Mouse (Mus musculus) CH12.LX (cell line): ENCODE data around the gene Gm49320. TPM values are rescaled to one million over a fixed set of nuclear protein-coding genes. Genes with fewer than 3 reads are reported as not detected.

Experiments
- DNase-seq: peaks from one replicate; pipeline ENCODE4 v3.0.0-alpha.2; 2013; ENCODE audit errors: extremely low read depth
- H3K27ac ChIP-seq: 2 replicates; pipeline ENCODE4 v1.5.1; 2012; ENCODE audit warnings: low read depth, mild to moderate bottlenecking, control low read depth, moderate library complexity; ENCODE audit not compliant: insufficient read depth
- H3K27me3 ChIP-seq: replicated peaks from 2 replicates; pipeline ENCODE3; 2012; ENCODE audit warnings: inconsistent platforms
- H3K36me3 ChIP-seq, 2 experiments: replicated peaks in 1 of 2; 2 replicates each; pipeline versions ENCODE3 to v1.6.1; 2012; ENCODE audit warnings: inconsistent platforms in 1 of 2, low read length in 1 of 2, mild to moderate bottlenecking in 1 of 2, mixed read lengths in 1 of 2, moderate library complexity in 1 of 2; ENCODE audit not compliant: control insufficient read depth in 1 of 2, insufficient read depth in 1 of 2
- H3K4me1 ChIP-seq, 2 experiments: 2 replicates each; pipeline ENCODE4 v1.6.1; 2012; ENCODE audit warnings: inconsistent platforms in 1 of 2, moderate library complexity in 1 of 2; ENCODE audit not compliant: insufficient read depth in 2 of 2, control insufficient read depth in 1 of 2
- H3K4me2 ChIP-seq: 2 replicates; pipeline ENCODE4 v1.6.1; 2012; ENCODE audit warnings: low read depth, mild to moderate bottlenecking, control low read depth; ENCODE audit not compliant: poor library complexity, insufficient read depth, severe bottlenecking
- H3K4me3 ChIP-seq, 3 experiments: fragments of 150-350 bp in 1 of 3; sonication (generic) in 1 of 3; replicated peaks in 1 of 3; 2 replicates each; pipeline versions ENCODE3 to v1.5.1; 2011 to 2012; ENCODE audit warnings: low read depth in 2 of 3, low read length in 2 of 3, mild to moderate bottlenecking in 2 of 3, moderate library complexity in 2 of 3, control low read depth in 1 of 3, improper control_type of control experiment in 1 of 3, inconsistent platforms in 1 of 3, mixed read lengths in 1 of 3; ENCODE audit not compliant: poor library complexity in 1 of 3
- H3K79me2 ChIP-seq: replicated peaks from 2 replicates; pipeline ENCODE4 v1.6.1; 2012; ENCODE audit warnings: mild to moderate bottlenecking, moderate library complexity; ENCODE audit not compliant: control insufficient read depth, poor library complexity, insufficient read depth, severe bottlenecking; ENCODE audit errors: extremely low read depth
- H3K9ac ChIP-seq: 2 replicates; pipeline ENCODE4 v1.6.1; 2012; ENCODE audit warnings: low read depth, mild to moderate bottlenecking, control low read depth, moderate library complexity; ENCODE audit not compliant: insufficient read depth
- H3K9me3 ChIP-seq: replicated peaks from 2 replicates; pipeline ENCODE3; 2012; ENCODE audit warnings: low read length, inconsistent platforms, mixed read lengths
- BHLHE40 ChIP-seq: IDR thresholded peaks from 2 replicates; pipeline ENCODE4 v1.6.1; 2011; ENCODE audit warnings: mild to moderate bottlenecking, low read depth, low read length, improper control_type of control experiment
- CHD1 ChIP-seq: IDR thresholded peaks from 2 replicates; pipeline ENCODE4 v1.6.1; 2012; ENCODE audit warnings: low read depth, low read length, improper control_type of control experiment, inconsistent platforms
- CTCF ChIP-seq, 2 experiments: IDR thresholded peaks in 1 of 2; conservative IDR thresholded peaks in 1 of 2; 2 replicates each; pipeline ENCODE4 v1.5.1; 2011 to 2012; ENCODE audit warnings: low read depth in 2 of 2, low read length in 2 of 2, improper control_type of control experiment in 1 of 2, inconsistent platforms in 1 of 2, mild to moderate bottlenecking in 1 of 2, moderate library complexity in 1 of 2
- E2F4 ChIP-seq: IDR thresholded peaks from 2 replicates; pipeline ENCODE4 v1.6.1; 2011; ENCODE audit warnings: low read depth, low read length, improper control_type of control experiment; ENCODE audit not compliant: insufficient replicate concordance
- ELF1 ChIP-seq: IDR thresholded peaks from 2 replicates; pipeline ENCODE4 v1.6.1; 2014; ENCODE audit warnings: low read depth, mild to moderate bottlenecking, inconsistent platforms, low read length, improper control_type of control experiment
- GABPA ChIP-seq: IDR thresholded peaks from 2 replicates; pipeline ENCODE4 v1.6.1; 2012; ENCODE audit warnings: low read depth, low read length, improper control_type of control experiment, inconsistent platforms; ENCODE audit not compliant: insufficient replicate concordance
- HCFC1 ChIP-seq: IDR thresholded peaks from 2 replicates; pipeline ENCODE4 v1.6.1; 2012; ENCODE audit warnings: low read depth, mild to moderate bottlenecking, inconsistent platforms, low read length, improper control_type of control experiment
- JUND ChIP-seq: conservative IDR thresholded peaks from 2 replicates; pipeline ENCODE4 v1.6.1; 2011; ENCODE audit warnings: low read depth, low read length, improper control_type of control experiment
- KAT2A ChIP-seq: IDR thresholded peaks from 2 replicates; pipeline ENCODE4 v1.6.1; 2012; ENCODE audit warnings: low read length, improper control_type of control experiment, inconsistent platforms; ENCODE audit not compliant: insufficient replicate concordance
- MAZ ChIP-seq: IDR thresholded peaks from 2 replicates; pipeline ENCODE4 v1.6.1; 2012; ENCODE audit warnings: low read depth, mild to moderate bottlenecking, inconsistent platforms, low read length, improper control_type of control experiment, moderate library complexity
- MEF2A ChIP-seq: IDR thresholded peaks from 2 replicates; pipeline ENCODE4 v1.6.1; 2014; ENCODE audit warnings: low read depth, mild to moderate bottlenecking, inconsistent platforms, low read length, improper control_type of control experiment, borderline replicate concordance
- MXI1 ChIP-seq: IDR thresholded peaks from 2 replicates; pipeline ENCODE4 v1.6.1; 2011; ENCODE audit warnings: mild to moderate bottlenecking, low read depth, low read length, improper control_type of control experiment
- MYC ChIP-seq: IDR thresholded peaks from 2 replicates; pipeline ENCODE4 v1.6.1; 2011; ENCODE audit warnings: low read depth, mild to moderate bottlenecking, improper control_type of control experiment, low read length
- NELFE ChIP-seq: IDR thresholded peaks from 2 replicates; pipeline ENCODE4 v1.6.1; 2011; ENCODE audit warnings: low read depth, low read length, improper control_type of control experiment
- NRF1 ChIP-seq: IDR thresholded peaks from 2 replicates; pipeline ENCODE4 v1.6.1; 2014; ENCODE audit warnings: low read depth, mild to moderate bottlenecking, inconsistent platforms, low read length, improper control_type of control experiment, moderate library complexity
- PAX5 ChIP-seq: IDR thresholded peaks from 2 replicates; pipeline ENCODE4 v1.6.1; 2012; ENCODE audit warnings: low read length, inconsistent platforms, mixed read lengths
- SIN3A ChIP-seq: IDR thresholded peaks from 2 replicates; pipeline ENCODE4 v1.6.1; 2012; ENCODE audit warnings: low read length, improper control_type of control experiment, inconsistent platforms
- SMC3 ChIP-seq: IDR thresholded peaks from 2 replicates; pipeline ENCODE4 v1.6.1; 2011; ENCODE audit warnings: low read depth, low read length, improper control_type of control experiment
- TBP ChIP-seq: conservative IDR thresholded peaks from 2 replicates; pipeline ENCODE4 v1.6.1; 2011; ENCODE audit warnings: low read depth, low read length, improper control_type of control experiment
- ZKSCAN1 ChIP-seq: IDR thresholded peaks from 2 replicates; pipeline ENCODE4 v1.6.1; 2012; ENCODE audit warnings: low read depth, inconsistent platforms, low read length, improper control_type of control experiment, borderline replicate concordance
- ZMIZ1 ChIP-seq: IDR thresholded peaks from 2 replicates; pipeline ENCODE4 v1.6.1; 2012; ENCODE audit warnings: low read depth, mild to moderate bottlenecking, inconsistent platforms, low read length, improper control_type of control experiment
- ZNF384 ChIP-seq: IDR thresholded peaks from 2 replicates; pipeline ENCODE4 v1.6.1; 2012; ENCODE audit warnings: low read depth, low read length, improper control_type of control experiment, inconsistent platforms
- dilution Hi-C: fragments of 300-500 bp; cut with MboI; formaldehyde crosslinking; loops from 2 replicates; pipeline ENCODE4 v1.14.3; 2020; ENCODE audit warnings: low sequenced_read_pairs; ENCODE audit not compliant: extremely low pct_unique_long_range_greater_than_20kb, extremely low pct_ligation_motif_present
- in situ Hi-C: fragments of 300-500 bp; cut with MboI; formaldehyde crosslinking; loops from 3 replicates; pipeline ENCODE4 v1.14.3; 2019; ENCODE audit warnings: low sequenced_read_pairs, low pct_ligation_motif_present, low pct_unique_long_range_greater_than_20kb, mixed read lengths
- polyA plus RNA-seq: library from polyadenylated mRNA; unstranded; fragments of >175 nt; gene quantifications from 2 replicates; pipeline ENCODE4 v1.2.1, GENCODE M21; 2012; ENCODE audit warnings: low read depth; ENCODE audit not compliant: insufficient read length
- total RNA-seq, 2 experiments: library from RNA; depleted of rRNA; stranded (reverse); fragments of 300-350 nt in 1 of 2; fragments of >200 nt in 1 of 2; gene quantifications; 2 replicates each; pipeline ENCODE4 v1.2.3; 2012 to 2014

The Gm49320 gene
- total and polyA plus RNA-seq, 3 experiments: 0.08 to 0.23 (median 0.08) TPM

- Histone ChIP-seq H3K36me3 (no peaks in the 10 kb centered on the region), H3K9me3 (no peaks in the 10 kb centered on the region), H3K27ac (no peak overlapping the region), H3K4me1 (peaks cover 0 to 4% of the 10 kb centered on the region in 2 experiments; a peak in 1 of 4 replicates), H3K4me2 (no peak overlapping the region), H3K9ac (no peak overlapping the region), H3K79me2 (no peaks in the 10 kb centered on the region), H3K27me3 (peaks cover 18% of the 10 kb centered on the region), H3K4me3 (no peak overlapping the region)
- dilution Hi-C loops (no loop called here), in situ Hi-C loops (no loop called here)
- DNase-seq: no peak
- TF ChIP-seq TBP (no peak), NELFE (no peak), MXI1 (no peak), SMC3 (no peak), MAZ (no peak), ELF1 (no peak), CTCF (conservative IDR thresholded peaks at IDR 0.05 in 1 of 2, IDR thresholded peaks at IDR 0.05 in 1 of 2; ENCODE audit: low read depth in 2 of 2, low read length in 2 of 2) (no peak), NRF1 (no peak), E2F4 (no peak), MEF2A (no peak), KAT2A (no peak), GABPA (no peak), CHD1 (no peak), ZMIZ1 (no peak), HCFC1 (no peak), ZKSCAN1 (no peak), ZNF384 (no peak)
Measured at GRCm38 (mm10) chr8:4227919-4228318, 10.7 kb upstream of the Gm49320 start.

- dilution Hi-C loops: no loop called here
- Histone ChIP-seq H3K4me2 (no peak overlapping the region), H3K4me1 (peaks cover 0 to 4% of the 10 kb centered on the region in 2 experiments; a peak in 1 of 4 replicates)
Measured at GRCm38 (mm10) chr8:4229784-4230183, 8.9 kb upstream of the Gm49320 start.

More at GRCm38 (mm10) chr8:4229784-4230183, 8.9 kb upstream of the Gm49320 start:
- in situ Hi-C loops: no loop called here
- H3K27me3 ChIP-seq: peaks cover 19% of the 10 kb centered on the region
- H3K27ac ChIP-seq: no peak overlapping the region
- H3K79me2 ChIP-seq: no peaks in the 10 kb centered on the region
- no peaks in the 10 kb centered on the region for H3K36me3 ChIP-seq
- H3K9ac ChIP-seq: no peak overlapping the region
- TF ChIP-seq MXI1 (no peak), JUND (no peak), HCFC1 (no peak), BHLHE40 (no peak), MAZ (no peak), NRF1 (no peak), MYC (no peak), PAX5 (no peak), ZKSCAN1 (no peak), SIN3A (no peak)
- no peak overlapping the region for H3K4me3 ChIP-seq
- no peak for DNase-seq
- H3K9me3 ChIP-seq: no peaks in the 10 kb centered on the region
